In genomic region chr14:62333909-62334687, GRCm38 (mm10) we compare ENCODE assay signal across 11 mouse cellular contexts. TPM values are rescaled to one million over a fixed set of nuclear protein-coding genes. Genes with fewer than 3 reads are reported as not detected.
A peak's percentile ranks its signal among the peaks of the same experiment; 100 is the strongest.
DNase-seq lines count a peak whose midpoint lies in the region; ATAC-seq and TF ChIP-seq lines count a peak whose summit lies in the region.
"Had no signal": no experiment of that assay in that cellular context is flagged by ENCODE, and none has a peak within 500 bp of the region (broad histone marks: within the 10 kb centered on the region; RNA-seq: fewer than 3 reads in every experiment).

No protein-coding gene starts in this region.

- no peak for DNase-seq in cerebellum, adult 2 months
- no peak for DNase-seq in cerebellum, adult 8-10 months
- DNase-seq in kidney, postnatal 0 days (ENCODE audit: low spot score) = no peak
- DNase-seq in kidney, adult 18-20 months = no peak
- DNase-seq in CH12.LX (ENCODE audit: extremely low read depth) = no peak
- no peak for DNase-seq in T-cell, adult 2 months (ENCODE audit: low spot score)
- no peak for DNase-seq in frontal cortex, postnatal 14 days (ENCODE audit: low spot score in 2 of 2)
- DNase-seq: adrenal gland, postnatal 14 days had no signal

- dilution Hi-C loops in CH12.LX (cut with MboI; ENCODE audit: extremely low pct_ligation_motif_present, extremely low pct_unique_long_range_greater_than_20kb, low sequenced_read_pairs) = no loop called here

- no peak for TF ChIP-seq POLR2A in cerebellum, adult 2 months (IDR thresholded peaks at IDR 0.05; ENCODE audit: borderline replicate concordance, insufficient read depth, low read length)
- TF ChIP-seq POLR2A in CH12.LX (IDR thresholded peaks at IDR 0.05; ENCODE audit: low read depth, low read length) = no peak

- in situ Hi-C loops in CH12.LX (cut with MboI; ENCODE audit: low pct_ligation_motif_present, low pct_unique_long_range_greater_than_20kb, low sequenced_read_pairs) = no loop called here

- TF ChIP-seq RAD21 in CH12.LX (IDR thresholded peaks at IDR 0.05; ENCODE audit: low read depth, low read length) = peak; percentile 66

- H3K27ac ChIP-seq in cerebellum, adult 2 months (ENCODE audit: insufficient read depth, low read length) = no peak overlapping the region
- no peak overlapping the region for H3K27ac ChIP-seq in kidney, postnatal 0 days
- no peak overlapping the region for H3K27ac ChIP-seq in CH12.LX (ENCODE audit: insufficient read depth, low read depth)
- no peak overlapping the region for H3K27ac ChIP-seq in liver, embryonic 15.5 days (replicated peaks)
- H3K27ac ChIP-seq: neural tube, embryonic 13.5 days had no signal

- no peak for TF ChIP-seq EP300 in CH12.LX (IDR thresholded peaks at IDR 0.05; ENCODE audit: low read length)

- 66% methylated on average over 9 of the region's 9 CpGs for WGBS in cerebellum, adult 2 months
- WGBS in kidney, postnatal 0 days = 73% methylated on average over 9 of the region's 9 CpGs
- WGBS in liver, embryonic 15.5 days (ENCODE audit: insufficient replicate concordance) = 76% methylated on average over 9 of the region's 9 CpGs

- H3K4me2 ChIP-seq in kidney, postnatal 0 days (ENCODE audit: low read length) = no peak overlapping the region
- H3K4me2 ChIP-seq in CH12.LX (ENCODE audit: insufficient read depth, low read depth, poor library complexity, severe bottlenecking) = no peak overlapping the region
- H3K4me2 ChIP-seq in liver, embryonic 15.5 days = peak overlapping the region; percentile 79

- H3K36me3 ChIP-seq in kidney, postnatal 0 days (ENCODE audit: insufficient read depth, low read length) = no peaks in the 10 kb centered on the region
- peaks cover 0 to 33% of the 10 kb centered on the region in 2 experiments for H3K36me3 ChIP-seq in CH12.LX (replicated peaks in 1 of 2; ENCODE audit: control insufficient read depth in 1 of 2, insufficient read depth in 1 of 2, low read length in 1 of 2)
- 0 out of 2 replicates have a peak, but pooled peaks cover 5% of the 10 kb centered on the region for H3K36me3 ChIP-seq in liver, embryonic 15.5 days (replicated peaks)
- H3K36me3 ChIP-seq: neural tube, embryonic 13.5 days had no signal

- no peaks in the 10 kb centered on the region for H3K9me3 ChIP-seq in kidney, postnatal 0 days (replicated peaks; ENCODE audit: low read length)
- no peaks in the 10 kb centered on the region for H3K9me3 ChIP-seq in CH12.LX (replicated peaks; ENCODE audit: low read length)
- no peaks in the 10 kb centered on the region for H3K9me3 ChIP-seq in liver, embryonic 15.5 days (replicated peaks)
- H3K9me3 ChIP-seq: hindbrain, embryonic 10.5 days; neural tube, embryonic 13.5 days had no signal

- peak; percentile 9; the same call in 1 of the 2 replicates for TF ChIP-seq CTCF in cerebellum, adult 2 months (IDR thresholded peaks at IDR 0.05; ENCODE audit: borderline replicate concordance, insufficient read depth, low read depth, low read length)
- TF ChIP-seq CTCF in kidney, postnatal 0 days (IDR thresholded peaks at IDR 0.05; ENCODE audit: low read depth) = peak; percentile 59
- peak in 1 of 2 experiments; percentile 74; a peak in 2 of 4 replicates for TF ChIP-seq CTCF in CH12.LX (conservative IDR thresholded peaks at IDR 0.05 in 1 of 2, IDR thresholded peaks at IDR 0.05 in 1 of 2; ENCODE audit: low read depth in 2 of 2, low read length in 2 of 2)

- ATAC-seq in kidney, postnatal 0 days (replicated peaks; ENCODE audit: low FRiP score, low read depth) = no peak
- no peak for ATAC-seq in liver, embryonic 15.5 days (ENCODE audit: insufficient read depth)

- H3K4me3 ChIP-seq in cerebellum, adult 2 months (replicated peaks; ENCODE audit: insufficient read depth, low read depth, low read length) = no peak overlapping the region
- H3K4me3 ChIP-seq in kidney, postnatal 0 days (replicated peaks; ENCODE audit: low read depth, low read length) = no peak overlapping the region
- H3K4me3 ChIP-seq in CH12.LX (replicated peaks in 1 of 3; ENCODE audit: low read depth in 2 of 3, low read length in 2 of 3, poor library complexity in 1 of 3) = no peak overlapping the region
- H3K4me3 ChIP-seq in liver, embryonic 15.5 days (replicated peaks) = no peak overlapping the region
- H3K4me3 ChIP-seq: neural tube, embryonic 13.5 days had no signal

- H3K4me1 ChIP-seq in cerebellum, adult 2 months (ENCODE audit: control insufficient read depth, insufficient read depth, low read length) = no peaks in the 10 kb centered on the region
- peaks cover 4% of the 10 kb centered on the region; the same call in 1 of the 2 replicates for H3K4me1 ChIP-seq in kidney, postnatal 0 days (replicated peaks; ENCODE audit: insufficient read depth, low read length)
- peaks cover 4 to 39% of the 10 kb centered on the region in 2 experiments; a peak in 3 of 4 replicates for H3K4me1 ChIP-seq in CH12.LX (ENCODE audit: control insufficient read depth in 1 of 2, insufficient read depth in 2 of 2)
- peaks cover 68% of the 10 kb centered on the region for H3K4me1 ChIP-seq in liver, embryonic 15.5 days (replicated peaks)

- no peak overlapping the region for H3K9ac ChIP-seq in kidney, postnatal 0 days (ENCODE audit: low read depth, low read length)
- no peak overlapping the region for H3K9ac ChIP-seq in CH12.LX (ENCODE audit: insufficient read depth, low read depth)
- no peak overlapping the region for H3K9ac ChIP-seq in liver, embryonic 15.5 days

- no peaks in the 10 kb centered on the region; the same call in 1 of the 2 replicates for H3K79me2 ChIP-seq in CH12.LX (replicated peaks; ENCODE audit: control insufficient read depth, extremely low read depth, insufficient read depth, poor library complexity, severe bottlenecking)

- no peaks in the 10 kb centered on the region for H3K27me3 ChIP-seq in cerebellum, adult 2 months (ENCODE audit: control insufficient read depth, insufficient read depth, low read length)
- no peaks in the 10 kb centered on the region for H3K27me3 ChIP-seq in kidney, postnatal 0 days (ENCODE audit: insufficient read depth, low read length)
- no peaks in the 10 kb centered on the region for H3K27me3 ChIP-seq in CH12.LX (replicated peaks)
- no peaks in the 10 kb centered on the region for H3K27me3 ChIP-seq in liver, embryonic 15.5 days
- H3K27me3 ChIP-seq: neural tube, embryonic 13.5 days had no signal

TF ChIP-seq in CH12.LX, 34 proteins besides CTCF, POLR2A, EP300 and RAD21:
- TF ChIP-seq MAZ (IDR thresholded peaks at IDR 0.05; ENCODE audit: low read depth, low read length) = no peak
- TF ChIP-seq TCF12 (IDR thresholded peaks at IDR 0.05; ENCODE audit: low read depth, low read length) = no peak
- no peak for TF ChIP-seq MEF2A (IDR thresholded peaks at IDR 0.05; ENCODE audit: borderline replicate concordance, low read depth, low read length)
- TF ChIP-seq TBP (conservative IDR thresholded peaks at IDR 0.05; ENCODE audit: low read depth, low read length) = no peak
- TF ChIP-seq ZNF384 (IDR thresholded peaks at IDR 0.05; ENCODE audit: low read depth, low read length) = no peak
- TF ChIP-seq SMC3 (IDR thresholded peaks at IDR 0.05; ENCODE audit: low read depth, low read length) = peak; percentile 56
- TF ChIP-seq KAT2A (IDR thresholded peaks at IDR 0.05; ENCODE audit: insufficient replicate concordance, low read length) = no peak
- TF ChIP-seq MXI1 (IDR thresholded peaks at IDR 0.05; ENCODE audit: low read depth, low read length) = no peak
- no peak for TF ChIP-seq NELFE (IDR thresholded peaks at IDR 0.05; ENCODE audit: low read depth, low read length)
- no peak for TF ChIP-seq JUND (conservative IDR thresholded peaks at IDR 0.05; ENCODE audit: low read depth, low read length)
- TF ChIP-seq ELF1 (IDR thresholded peaks at IDR 0.05; ENCODE audit: low read depth, low read length) = peak; percentile 35; the same call in 1 of the 2 replicates
- no peak for TF ChIP-seq SIN3A (IDR thresholded peaks at IDR 0.05; ENCODE audit: low read length)

RNA-seq across cellular contexts. Expression of gene Dleu7, which starts 41.3 kb away (rescaled TPM):
- polyA plus RNA-seq in cerebellum, adult 2 months (2012; rRNA removed) = 4.9 and 6.6 TPM in 2 replicates
- 6.9 and 8.7 TPM in 2 replicates for polyA plus RNA-seq in kidney, postnatal 0 days (2015; fragmentation: Nextera tagmentation; extraction: Ambion mirVana)
- not detected in 2 replicates for total RNA-seq in CH12.LX (2012; rRNA removed)
- not detected in 2 replicates for total RNA-seq in CH12.LX (2014; rRNA removed)
- polyA plus RNA-seq in CH12.LX (2012; ENCODE audit: insufficient read length, low read depth) = not detected in 2 replicates
- polyA plus RNA-seq in liver, embryonic 15.5 days (2015; fragmentation: Nextera tagmentation; extraction: Ambion mirVana) = 0.14 and 0.20 TPM in 2 replicates
- total RNA-seq: adrenal gland, postnatal 14 days had no signal

RNA-seq across cellular contexts. Expression of gene Rnaseh2b, which starts 41.7 kb away (rescaled TPM):
- 13.0 and 16.0 TPM in 2 replicates for polyA plus RNA-seq in cerebellum, adult 2 months (2012; rRNA removed)
- polyA plus RNA-seq in kidney, postnatal 0 days (2015; fragmentation: Nextera tagmentation; extraction: Ambion mirVana) = 61.0 and 64.9 TPM in 2 replicates
- total RNA-seq in CH12.LX (2012; rRNA removed) = 21.2 and 30.3 TPM in 2 replicates
- 53.6 and 53.9 TPM in 2 replicates for total RNA-seq in CH12.LX (2014; rRNA removed)
- polyA plus RNA-seq in CH12.LX (2012; ENCODE audit: insufficient read length, low read depth) = 63.7 and 66.3 TPM in 2 replicates
- polyA plus RNA-seq in liver, embryonic 15.5 days (2015; fragmentation: Nextera tagmentation; extraction: Ambion mirVana) = 41.1 and 57.0 TPM in 2 replicates
